ENCODE assay signal across 8 mouse cellular contexts in genomic region chr2:130634739-130635411, GRCm38 (mm10). TPM values are rescaled to one million over a fixed set of nuclear protein-coding genes. Genes with fewer than 3 reads are reported as not detected.
DNase-seq lines count a peak whose midpoint lies in the region; ATAC-seq and TF ChIP-seq lines count a peak whose summit lies in the region.

No protein-coding gene starts in this region.

- DNase-seq in layer of hippocampus, adult 2 months (ENCODE audit: low spot score in 2 of 2) = no peak
- no peak for DNase-seq in layer of hippocampus, postnatal 36 days
- peak; percentile 59 for DNase-seq in cerebellum, adult 8-10 months
- DNase-seq in layer of hippocampus, adult 9-10 months (ENCODE audit: low spot score) = no peak

- TF ChIP-seq CTCF in layer of hippocampus, adult 2 months (conservative IDR thresholded peaks at IDR 0.05) = 0 out of 2 replicates have a peak, but pooled peaks have one; percentile 10
- TF ChIP-seq CTCF in testis, adult 2 months (IDR thresholded peaks at IDR 0.05; ENCODE audit: control insufficient read depth, insufficient read depth, insufficient replicate concordance, low read depth, low read length) = no peak

- 0 out of 2 replicates have a peak, but pooled peaks cover 4% of the 10 kb centered on the region for H3K36me3 ChIP-seq in kidney, embryonic 15.5 days
- H3K36me3 ChIP-seq in testis, adult 2 months (ENCODE audit: control insufficient read depth, insufficient read depth, low read length) = no peaks in the 10 kb centered on the region

- peaks cover 62% of the 10 kb centered on the region for H3K4me1 ChIP-seq in kidney, embryonic 15.5 days
- H3K4me1 ChIP-seq in testis, adult 2 months (ENCODE audit: control insufficient read depth, insufficient read depth, low read length) = peaks cover 12% of the 10 kb centered on the region

- peak overlapping the region; percentile 49 for H3K9ac ChIP-seq in kidney, embryonic 15.5 days

- WGBS in kidney, embryonic 15.5 days = 2% methylated on average over 38 of the region's 38 CpGs

- no peak overlapping the region for H3K4me3 ChIP-seq in layer of hippocampus, adult 2 months
- peak overlapping the region; percentile 39 for H3K4me3 ChIP-seq in kidney, embryonic 15.5 days (replicated peaks)
- H3K4me3 ChIP-seq in testis, adult 2 months (ENCODE audit: control insufficient read depth, low read depth, low read length) = peak overlapping the region; percentile 24

- no peak for TF ChIP-seq POLR2A in testis, adult 2 months (IDR thresholded peaks at IDR 0.05; ENCODE audit: control insufficient read depth, low read depth, low read length)

- peak overlapping the region; percentile 84 for H3K27ac ChIP-seq in layer of hippocampus, adult 2 months
- peak overlapping the region; percentile 27; the same call in 1 of the 2 replicates for H3K27ac ChIP-seq in kidney, embryonic 15.5 days
- H3K27ac ChIP-seq in testis, adult 2 months (ENCODE audit: control insufficient read depth, insufficient read depth, low read depth, low read length) = no peak overlapping the region

- H3K27me3 ChIP-seq in kidney, embryonic 15.5 days = peaks cover 44% of the 10 kb centered on the region
- no peaks in the 10 kb centered on the region for H3K27me3 ChIP-seq in testis, adult 2 months (ENCODE audit: control insufficient read depth, insufficient read depth, low read length)

- H3K4me2 ChIP-seq in kidney, embryonic 15.5 days = peak overlapping the region; percentile 77

- H3K9me3 ChIP-seq in kidney, embryonic 15.5 days (replicated peaks) = no peaks in the 10 kb centered on the region

- peak; percentile 25 for ATAC-seq in granulocyte monocyte progenitor cell, adult 5-6 weeks (replicated peaks; ENCODE audit: poor library complexity, severe bottlenecking)
- peak; percentile 37 for ATAC-seq in kidney, embryonic 15.5 days (replicated peaks; ENCODE audit: low FRiP score)
- peak; percentile 15 for ATAC-seq in megakaryocyte progenitor cell, adult 5-6 weeks (replicated peaks; ENCODE audit: poor library complexity)

RNA-seq across cellular contexts. Expression of gene Ubox5, which starts 5.0 kb away (rescaled TPM):
- total RNA-seq in layer of hippocampus, adult 2 months (2021) = 10 to 100 TPM; 11.0 to 11.7 TPM
- total RNA-seq in layer of hippocampus, postnatal 36 days (2021) = 10 to 100 TPM in 1 of 2 experiments, 1 to 10 TPM in 1; 9.7 to 10.6 TPM
- total RNA-seq in granulocyte monocyte progenitor cell, adult 5-6 weeks (2014; fragmentation: Nextera tagmentation) = 7.0 and 9.3 TPM in 2 replicates
- 5.9 and 10.0 TPM in 2 replicates for total RNA-seq in granulocyte monocyte progenitor cell, adult 5-6 weeks (2017)
- 12.6 and 13.6 TPM in 2 replicates for polyA plus RNA-seq in kidney, embryonic 15.5 days (2015; fragmentation: Nextera tagmentation; extraction: Ambion mirVana)
- 5.7 and 9.3 TPM in 2 replicates for total RNA-seq in megakaryocyte progenitor cell, adult 5-6 weeks (2015)
- 7.1 and 7.3 TPM in 2 replicates for total RNA-seq in megakaryocyte progenitor cell, adult 5-6 weeks (2017)
- 7.7 and 8.0 TPM in 2 replicates for polyA plus RNA-seq in testis, adult 2 months (2012; rRNA removed)

RNA-seq across cellular contexts. Expression of gene Fastkd5, which starts 5.0 kb away (rescaled TPM):
- total RNA-seq in layer of hippocampus, adult 2 months (2021) = 1 to 10 TPM; 8.8 to 8.9 TPM
- 10 to 100 TPM in 1 of 2 experiments, 1 to 10 TPM in 1; 8.2 to 10.2 TPM for total RNA-seq in layer of hippocampus, postnatal 36 days (2021)
- total RNA-seq in granulocyte monocyte progenitor cell, adult 5-6 weeks (2014; fragmentation: Nextera tagmentation) = 15.6 and 16.3 TPM in 2 replicates
- 17.1 and 19.3 TPM in 2 replicates for total RNA-seq in granulocyte monocyte progenitor cell, adult 5-6 weeks (2017)
- polyA plus RNA-seq in kidney, embryonic 15.5 days (2015; fragmentation: Nextera tagmentation; extraction: Ambion mirVana) = 17.3 TPM in 2 replicates
- total RNA-seq in megakaryocyte progenitor cell, adult 5-6 weeks (2015) = 16.1 and 21.0 TPM in 2 replicates
- total RNA-seq in megakaryocyte progenitor cell, adult 5-6 weeks (2017) = 20.3 and 22.8 TPM in 2 replicates
- 1.2 and 1.6 TPM in 2 replicates for polyA plus RNA-seq in testis, adult 2 months (2012; rRNA removed)

RNA-seq across cellular contexts. Expression of gene Lzts3, which starts 7.7 kb away (rescaled TPM):
- 100 to 1,000 TPM; 185 to 196 TPM for total RNA-seq in layer of hippocampus, adult 2 months (2021)
- 100 to 1,000 TPM; 172 to 184 TPM for total RNA-seq in layer of hippocampus, postnatal 36 days (2021)
- 1.2 TPM in 1 of 2 replicates, not detected in the other for total RNA-seq in granulocyte monocyte progenitor cell, adult 5-6 weeks (2014; fragmentation: Nextera tagmentation)
- 0.13 and 0.57 TPM in 2 replicates for total RNA-seq in granulocyte monocyte progenitor cell, adult 5-6 weeks (2017)
- polyA plus RNA-seq in kidney, embryonic 15.5 days (2015; fragmentation: Nextera tagmentation; extraction: Ambion mirVana) = 12.2 and 13.0 TPM in 2 replicates
- total RNA-seq in megakaryocyte progenitor cell, adult 5-6 weeks (2015) = 0.15 and 0.32 TPM in 2 replicates
- 0.27 TPM in 1 of 2 replicates, not detected in the other for total RNA-seq in megakaryocyte progenitor cell, adult 5-6 weeks (2017)
- 3.6 and 4.3 TPM in 2 replicates for polyA plus RNA-seq in testis, adult 2 months (2012; rRNA removed)

RNA-seq across cellular contexts. Expression of gene Ddrgk1, which starts 29.6 kb away (rescaled TPM):
- total RNA-seq in layer of hippocampus, adult 2 months (2021) = 10 to 100 TPM; 97.6 to 98.1 TPM
- 10 to 100 TPM; 83.9 to 84.7 TPM for total RNA-seq in layer of hippocampus, postnatal 36 days (2021)
- total RNA-seq in granulocyte monocyte progenitor cell, adult 5-6 weeks (2014; fragmentation: Nextera tagmentation) = 50.3 and 111 TPM in 2 replicates
- 84.5 and 86.3 TPM in 2 replicates for total RNA-seq in granulocyte monocyte progenitor cell, adult 5-6 weeks (2017)
- polyA plus RNA-seq in kidney, embryonic 15.5 days (2015; fragmentation: Nextera tagmentation; extraction: Ambion mirVana) = 64.7 and 76.8 TPM in 2 replicates
- total RNA-seq in megakaryocyte progenitor cell, adult 5-6 weeks (2015) = 50.5 and 75.9 TPM in 2 replicates
- total RNA-seq in megakaryocyte progenitor cell, adult 5-6 weeks (2017) = 72.4 and 107 TPM in 2 replicates
- polyA plus RNA-seq in testis, adult 2 months (2012; rRNA removed) = 31.0 and 37.0 TPM in 2 replicates

RNA-seq across cellular contexts. Expression of gene Itpa, which starts 32.5 kb away (rescaled TPM):
- 10 to 100 TPM; 36.0 to 36.8 TPM for total RNA-seq in layer of hippocampus, adult 2 months (2021)
- 10 to 100 TPM; 34.1 to 39.2 TPM for total RNA-seq in layer of hippocampus, postnatal 36 days (2021)
- 80.5 and 90.4 TPM in 2 replicates for total RNA-seq in granulocyte monocyte progenitor cell, adult 5-6 weeks (2014; fragmentation: Nextera tagmentation)
- total RNA-seq in granulocyte monocyte progenitor cell, adult 5-6 weeks (2017) = 64.1 and 76.7 TPM in 2 replicates
- polyA plus RNA-seq in kidney, embryonic 15.5 days (2015; fragmentation: Nextera tagmentation; extraction: Ambion mirVana) = 118 and 120 TPM in 2 replicates
- total RNA-seq in megakaryocyte progenitor cell, adult 5-6 weeks (2015) = 39.0 and 43.1 TPM in 2 replicates
- 78.5 and 87.3 TPM in 2 replicates for total RNA-seq in megakaryocyte progenitor cell, adult 5-6 weeks (2017)
- 26.1 and 26.2 TPM in 2 replicates for polyA plus RNA-seq in testis, adult 2 months (2012; rRNA removed)

Comparison
In these comparisons a context has a peak if more than half of its experiments do, and no peak if none do; other contexts are left out.
1. RNA of gene Lzts3, which starts 7.7 kb away (total RNA-seq): 185 to 196 TPM in layer of hippocampus, adult 2 months and 172 to 184 TPM in layer of hippocampus, postnatal 36 days; 0.13 to 1.2 TPM in granulocyte monocyte progenitor cell, adult 5-6 weeks and 0.15 to 0.32 TPM in megakaryocyte progenitor cell, adult 5-6 weeks; every median in the first group is over 10 times any median in the second.
2. Peak in every context shown above with its lines, with median percentiles within 50 percentile points of each other: ATAC-seq.